8 mouse cellular contexts compared by ENCODE assay signal in genomic region chr4:123201186-123202093, GRCm38 (mm10). TPM values are rescaled to one million over a fixed set of nuclear protein-coding genes. Genes with fewer than 3 reads are reported as not detected.
DNase-seq lines count a peak whose midpoint lies in the region; ATAC-seq and TF ChIP-seq lines count a peak whose summit lies in the region.

Gene Nt5c1a, plus strand, starts transcription at chr4:123201504.

- H3K4me1 ChIP-seq in ES-Bruce4 (ENCODE audit: control insufficient read depth, insufficient read depth, low read length): no peaks in the 10 kb centered on the region
- peaks cover 8% of the 10 kb centered on the region for H3K4me1 ChIP-seq in embryonic facial prominence, embryonic 12.5 days
- H3K4me1 ChIP-seq in heart, embryonic 12.5 days (replicated peaks): peaks cover 16% of the 10 kb centered on the region
- peaks cover 5% of the 10 kb centered on the region; the same call in 1 of the 2 replicates for H3K4me1 ChIP-seq in lung, embryonic 16.5 days (replicated peaks; ENCODE audit: control insufficient read depth, insufficient read depth, low read length)
- peaks cover 3% of the 10 kb centered on the region; the same call in 1 of the 2 replicates for H3K4me1 ChIP-seq in stomach, embryonic 14.5 days (ENCODE audit: control insufficient read depth, insufficient read depth, low read length)

- no peak for TF ChIP-seq EP300 in ES-Bruce4 (IDR thresholded peaks at IDR 0.05; ENCODE audit: insufficient read depth, low read depth, low read length)

- H3K4me2 ChIP-seq in embryonic facial prominence, embryonic 12.5 days (replicated peaks): peak within 1 kb of the TSS; percentile 78
- H3K4me2 ChIP-seq in heart, embryonic 12.5 days: peak within 1 kb of the TSS; percentile 86
- H3K4me2 ChIP-seq in lung, embryonic 16.5 days (ENCODE audit: low read depth, low read length): peak within 1 kb of the TSS; percentile 58
- H3K4me2 ChIP-seq in stomach, embryonic 14.5 days (replicated peaks; ENCODE audit: low read depth, low read length): peak within 1 kb of the TSS; percentile 72

- peak within 1 kb of the TSS; percentile 36; the same call in 1 of the 2 replicates for H3K9ac ChIP-seq in ES-Bruce4 (ENCODE audit: low read depth, poor library complexity, severe bottlenecking)
- peak within 1 kb of the TSS; percentile 48 for H3K9ac ChIP-seq in embryonic facial prominence, embryonic 12.5 days
- peak within 1 kb of the TSS; percentile 68 for H3K9ac ChIP-seq in heart, embryonic 12.5 days
- H3K9ac ChIP-seq in lung, embryonic 16.5 days (ENCODE audit: low read length): peak within 1 kb of the TSS; percentile 12
- 0 out of 2 replicates have a peak within 1 kb of the TSS, but pooled peaks have one; percentile 3 for H3K9ac ChIP-seq in stomach, embryonic 14.5 days (replicated peaks; ENCODE audit: low read depth, low read length)

- ATAC-seq in embryonic facial prominence, embryonic 12.5 days (ENCODE audit: insufficient number of reproducible peaks, insufficient read depth, low FRiP score, low TSS enrichment): no peak
- ATAC-seq in heart, embryonic 12.5 days (ENCODE audit: insufficient number of reproducible peaks, low FRiP score): peak; percentile 50
- peak; percentile 54; the same call in 1 of the 2 replicates for ATAC-seq in lung, embryonic 16.5 days (ENCODE audit: low read depth)
- peak; percentile 38; the same call in 1 of the 2 replicates for ATAC-seq in stomach, embryonic 14.5 days (ENCODE audit: insufficient number of reproducible peaks, insufficient read depth, low FRiP score, low read depth)
- ATAC-seq in inflammation-experienced regulatory T-cells, adult 6 months: no peak

- peak within 1 kb of the TSS; percentile 76 for H3K4me3 ChIP-seq in ES-Bruce4 (ENCODE audit: low read depth, low read length)
- H3K4me3 ChIP-seq in embryonic facial prominence, embryonic 12.5 days: peak within 1 kb of the TSS; percentile 41
- peak within 1 kb of the TSS; percentile 49 for H3K4me3 ChIP-seq in heart, embryonic 12.5 days
- peak within 1 kb of the TSS; percentile 43 for H3K4me3 ChIP-seq in lung, embryonic 16.5 days (ENCODE audit: low read length)
- peak within 1 kb of the TSS; percentile 36 for H3K4me3 ChIP-seq in stomach, embryonic 14.5 days (ENCODE audit: low read depth, low read length)

- no peaks in the 10 kb centered on the region for H3K36me3 ChIP-seq in ES-Bruce4 (ENCODE audit: control insufficient read depth, insufficient read depth, low read length, poor library complexity, severe bottlenecking)
- H3K36me3 ChIP-seq in embryonic facial prominence, embryonic 12.5 days: no peaks in the 10 kb centered on the region
- no peaks in the 10 kb centered on the region for H3K36me3 ChIP-seq in heart, embryonic 12.5 days
- no peaks in the 10 kb centered on the region for H3K36me3 ChIP-seq in lung, embryonic 16.5 days (ENCODE audit: control insufficient read depth, insufficient read depth, low read length)
- H3K36me3 ChIP-seq in stomach, embryonic 14.5 days (ENCODE audit: control insufficient read depth, insufficient read depth, low read length): no peaks in the 10 kb centered on the region

- H3K27me3 ChIP-seq in ES-Bruce4 (ENCODE audit: control insufficient read depth, insufficient read depth, low read length, poor library complexity, severe bottlenecking): no peaks in the 10 kb centered on the region
- H3K27me3 ChIP-seq in embryonic facial prominence, embryonic 12.5 days: peaks cover 56% of the 10 kb centered on the region
- H3K27me3 ChIP-seq in heart, embryonic 12.5 days (replicated peaks): peaks cover 67% of the 10 kb centered on the region
- peaks cover 46% of the 10 kb centered on the region for H3K27me3 ChIP-seq in lung, embryonic 16.5 days (ENCODE audit: control insufficient read depth, insufficient read depth, low read depth, low read length)
- peaks cover 15% of the 10 kb centered on the region; the same call in 1 of the 2 replicates for H3K27me3 ChIP-seq in stomach, embryonic 14.5 days (ENCODE audit: control insufficient read depth, insufficient read depth, low read length)

- no peaks in the 10 kb centered on the region for H3K9me3 ChIP-seq in ES-Bruce4 (replicated peaks; ENCODE audit: control insufficient read depth, insufficient read depth, low read length, poor library complexity, severe bottlenecking)
- H3K9me3 ChIP-seq in embryonic facial prominence, embryonic 12.5 days: no peaks in the 10 kb centered on the region
- H3K9me3 ChIP-seq in heart, embryonic 12.5 days (replicated peaks): no peaks in the 10 kb centered on the region
- no peaks in the 10 kb centered on the region for H3K9me3 ChIP-seq in lung, embryonic 16.5 days (ENCODE audit: control insufficient read depth, low read length)
- no peaks in the 10 kb centered on the region for H3K9me3 ChIP-seq in stomach, embryonic 14.5 days (ENCODE audit: control insufficient read depth, low read depth, low read length)

- no peak within 1 kb of the TSS for H3K27ac ChIP-seq in ES-Bruce4 (ENCODE audit: insufficient read depth, low read length)
- no peak within 1 kb of the TSS for H3K27ac ChIP-seq in embryonic facial prominence, embryonic 12.5 days
- H3K27ac ChIP-seq in heart, embryonic 12.5 days (ENCODE audit: poor library complexity, severe bottlenecking): peak within 1 kb of the TSS; percentile 15; the same call in 1 of the 2 replicates
- no peak within 1 kb of the TSS for H3K27ac ChIP-seq in lung, embryonic 16.5 days (ENCODE audit: low read length)
- H3K27ac ChIP-seq in stomach, embryonic 14.5 days (ENCODE audit: low read length): no peak within 1 kb of the TSS

- peak; percentile 82 for DNase-seq in adrenal gland, postnatal 14 days
- DNase-seq in kidney, postnatal 10 days: peak; percentile 53

- WGBS in embryonic facial prominence, embryonic 12.5 days: 1% methylated on average over 57 of the region's 58 CpGs
- under 1% methylated on average over 56 of the region's 58 CpGs for WGBS in heart, embryonic 12.5 days
- WGBS in lung, embryonic 16.5 days: under 1% methylated on average over 57 of the region's 58 CpGs
- WGBS in stomach, embryonic 14.5 days: 1% methylated on average over 57 of the region's 58 CpGs

- TF ChIP-seq CTCF in ES-Bruce4 (IDR thresholded peaks at IDR 0.05; ENCODE audit: low read depth, low read length): no peak

- TF ChIP-seq POLR2A in ES-Bruce4 (IDR thresholded peaks at IDR 0.05; ENCODE audit: insufficient read depth, low read length): no peak

RNA-seq across cellular contexts. Expression of gene Nt5c1a, which starts in this region (rescaled TPM):
- polyA plus RNA-seq in ES-Bruce4 (2011; ENCODE audit: insufficient read depth, insufficient read length, low read depth, missing spikeins): not detected in 2 replicates
- 23.8 and 25.4 TPM in 2 replicates for total RNA-seq in adrenal gland, postnatal 14 days (2021)
- polyA plus RNA-seq in embryonic facial prominence, embryonic 12.5 days (2016; fragmentation: Nextera tagmentation; extraction: Ambion mirVana): not detected in 2 replicates
- polyA plus RNA-seq in heart, embryonic 12.5 days (2016; fragmentation: Nextera tagmentation; extraction: Ambion mirVana): 0.92 TPM in 2 replicates
- 0.18 TPM in 1 of 2 replicates, not detected in the other for polyA plus RNA-seq in lung, embryonic 16.5 days (2015; fragmentation: Nextera tagmentation; extraction: Ambion mirVana)
- polyA plus RNA-seq in stomach, embryonic 14.5 days (2014; fragmentation: Nextera tagmentation; extraction: Ambion mirVana): not detected in 2 replicates
- not detected for polyA plus RNA-seq in inflammation-experienced regulatory T-cells, adult 6 months (2017; shearing (Covaris generic))

Comparison
In these comparisons a context has a peak if more than half of its experiments do, and no peak if none do; other contexts are left out.
1. Peak in ATAC-seq, H3K4me3 ChIP-seq, H3K27ac ChIP-seq, H3K9ac ChIP-seq and H3K4me2 ChIP-seq in heart, embryonic 12.5 days; RNA of the gene not detected or under 1 TPM.
2. Peak in ATAC-seq, H3K4me3 ChIP-seq, H3K9ac ChIP-seq and H3K4me2 ChIP-seq in lung, embryonic 16.5 days; RNA of the gene not detected or under 1 TPM.
3. Peak in ATAC-seq, H3K4me3 ChIP-seq, H3K9ac ChIP-seq and H3K4me2 ChIP-seq in stomach, embryonic 14.5 days; RNA of the gene not detected or under 1 TPM.
4. H3K9ac ChIP-seq: peak in every context shown above with its lines; median percentile 68 in heart, embryonic 12.5 days; 48 in embryonic facial prominence, embryonic 12.5 days; 36 in ES-Bruce4; 12 in lung, embryonic 16.5 days; 3 in stomach, embryonic 14.5 days.